Mouse (Mus musculus) ES-Bruce4 (cell line): ENCODE measurements around the gene Ints7.

Experiments
- CTCF ChIP-seq: IDR thresholded peaks from one replicate; pipeline ENCODE4 v1.8.1; 2011; ENCODE audit warnings: low read depth, low read length
- EP300 ChIP-seq: IDR thresholded peaks from 2 replicates; pipeline ENCODE4 v1.6.1; 2011; ENCODE audit warnings: low read depth, low read length; ENCODE audit not compliant: insufficient read depth
- POLR2A ChIP-seq: IDR thresholded peaks from one replicate; pipeline ENCODE4 v1.8.1; 2011; ENCODE audit warnings: low read length; ENCODE audit not compliant: insufficient read depth

GRCm38 (mm10) chr1:191625620-191626019 is 50.2 kb downstream of the Ints7 start:
- TF ChIP-seq POLR2A (no peak), CTCF (no peak), EP300 (no peak)
